Mouse (Mus musculus) midbrain, embryonic 12.5 days (tissue): ENCODE data around the gene Pak4. TPM values are rescaled to one million over a fixed set of nuclear protein-coding genes. Genes with fewer than 3 reads are reported as not detected.

ENCODE experiments used
- ATAC-seq: fragments of 200-750 bp; cut with Nextera tagmentation; 2 replicates; pipeline ENCODE4 v1.8.0; 2017; ENCODE audit warnings: low read depth, moderate TSS enrichment, moderate library complexity; ENCODE audit not compliant: low FRiP score
- H3K27ac ChIP-seq: fragments of 300-500 bp; sonication (generic); replicated peaks from 2 replicates; pipeline ENCODE4 v1.5.1; 2016; ENCODE audit warnings: mild to moderate bottlenecking
- H3K27me3 ChIP-seq: fragments of 300-500 bp; sonication (generic); 2 replicates; pipeline ENCODE4 v1.6.1; 2016; ENCODE audit warnings: mild to moderate bottlenecking
- H3K36me3 ChIP-seq: fragments of 300-500 bp; sonication (generic); 2 replicates; pipeline ENCODE4 v1.6.1; 2016
- H3K4me1 ChIP-seq: fragments of 300-500 bp; sonication (generic); 2 replicates; pipeline ENCODE4 v1.6.1; 2016
- H3K4me2 ChIP-seq: fragments of 300-500 bp; sonication (generic); replicated peaks from 2 replicates; pipeline ENCODE4 v1.6.1; 2016; ENCODE audit warnings: mild to moderate bottlenecking, moderate library complexity
- H3K4me3 ChIP-seq: fragments of 300-500 bp; sonication (generic); 2 replicates; pipeline ENCODE4 v1.5.1; 2016; ENCODE audit warnings: mild to moderate bottlenecking
- H3K9ac ChIP-seq: fragments of 300-500 bp; sonication (generic); replicated peaks from 2 replicates; pipeline ENCODE4 v1.6.1; 2016; ENCODE audit warnings: mild to moderate bottlenecking, moderate library complexity
- H3K9me3 ChIP-seq: fragments of 300-500 bp; sonication (generic); 2 replicates; pipeline ENCODE4 v1.6.1; 2016; ENCODE audit warnings: mild to moderate bottlenecking
- WGBS: fragments of 180-500 bp; shearing (Covaris S2); methylation state at CpG from one replicate; pipeline ENCODE4 v1.1.7; 2016; 5-methylcytosine and 5-hydroxymethylcytosine counted together
- polyA plus RNA-seq: library from polyadenylated mRNA; unstranded; fragments of >200 nt; fragmentation: Nextera tagmentation; extraction: Ambion mirVana; gene quantifications from 2 replicates; pipeline ENCODE4 v1.2.1, GENCODE M21; 2016

Pak4 gene
- polyA plus RNA-seq, 1 experiment from 2014 or later, result 40.4 TPM

GRCm38 (mm10) chr7:28585001-28585400, 13.0 kb downstream of the Pak4 start:
- Histone ChIP-seq H3K4me3 (no peak overlapping the region), H3K36me3 (peaks cover 3% of the 10 kb centered on the region; the same call in 1 of the 2 replicates), H3K4me2 (no peak overlapping the region), H3K9me3 (no peaks in the 10 kb centered on the region), H3K27ac (no peak overlapping the region), H3K4me1 (peaks cover 16% of the 10 kb centered on the region), H3K27me3 (no peaks in the 10 kb centered on the region), H3K9ac (no peak overlapping the region)
- ATAC-seq, result no peak
- WGBS, result 83% methylated on average over 6 of the region's 6 CpGs

- Histone ChIP-seq H3K27ac (no peak overlapping the region), H3K4me1 (peaks cover 20% of the 10 kb centered on the region), H3K27me3 (no peaks in the 10 kb centered on the region), H3K9me3 (no peaks in the 10 kb centered on the region), H3K4me2 (no peak overlapping the region), H3K9ac (no peak overlapping the region), H3K4me3 (no peak overlapping the region), H3K36me3 (peaks cover 3% of the 10 kb centered on the region; the same call in 1 of the 2 replicates)
- ATAC-seq, result no peak
- 87% methylated on average over 4 of the region's 4 CpGs for WGBS
Observed at GRCm38 (mm10) chr7:28584468-28584867, 13.5 kb downstream of the Pak4 start.

- Histone ChIP-seq H3K27ac (no peak overlapping the region), H3K36me3 (peaks cover 3% of the 10 kb centered on the region; the same call in 1 of the 2 replicates), H3K27me3 (no peaks in the 10 kb centered on the region), H3K4me3 (no peak overlapping the region), H3K9ac (no peak overlapping the region), H3K9me3 (no peaks in the 10 kb centered on the region), H3K4me2 (no peak overlapping the region), H3K4me1 (peaks cover 24% of the 10 kb centered on the region)
- no peak for ATAC-seq
- WGBS, result 84% methylated on average over 8 of the region's 8 CpGs
Observed at GRCm38 (mm10) chr7:28583570-28584344, 14.2 kb downstream of the Pak4 start.

- Histone ChIP-seq H3K27me3 (no peaks in the 10 kb centered on the region), H3K4me3 (no peak overlapping the region), H3K4me2 (no peak overlapping the region), H3K4me1 (peaks cover 20% of the 10 kb centered on the region), H3K27ac (no peak overlapping the region), H3K9ac (no peak overlapping the region), H3K36me3 (peaks cover 3% of the 10 kb centered on the region; the same call in 1 of the 2 replicates), H3K9me3 (no peaks in the 10 kb centered on the region)
- 95% methylated on average over 11 of the region's 11 CpGs for WGBS
- no peak for ATAC-seq
Observed at GRCm38 (mm10) chr7:28582841-28583240, 15.1 kb downstream of the Pak4 start.

GRCm38 (mm10) chr7:28581721-28582120, 16.3 kb downstream of the Pak4 start:
- no peak overlapping the region for H3K9ac ChIP-seq
- no peak for ATAC-seq
- H3K9me3 ChIP-seq, result no peaks in the 10 kb centered on the region
- WGBS, result 91% methylated on average over 4 of the region's 4 CpGs
- H3K4me1 ChIP-seq, result peaks cover 9% of the 10 kb centered on the region
- peaks cover 3% of the 10 kb centered on the region; the same call in 1 of the 2 replicates for H3K36me3 ChIP-seq
- H3K27me3 ChIP-seq, result no peaks in the 10 kb centered on the region
- no peak overlapping the region for H3K27ac ChIP-seq
- H3K4me2 ChIP-seq, result no peak overlapping the region
- no peak overlapping the region for H3K4me3 ChIP-seq

GRCm38 (mm10) chr7:28579826-28580225, 18.2 kb downstream of the Pak4 start:
- Histone ChIP-seq H3K4me1 (0 out of 2 replicates have a peak, but pooled peaks cover 8% of the 10 kb centered on the region), H3K36me3 (peaks cover 3% of the 10 kb centered on the region; the same call in 1 of the 2 replicates), H3K4me3 (no peak overlapping the region), H3K27ac (no peak overlapping the region), H3K4me2 (no peak overlapping the region), H3K27me3 (no peaks in the 10 kb centered on the region), H3K9me3 (no peaks in the 10 kb centered on the region), H3K9ac (no peak overlapping the region)
- ATAC-seq, result no peak
- WGBS, result 79% methylated on average over 5 of the region's 5 CpGs

GRCm38 (mm10) chr7:28578543-28579053, 19.4 kb downstream of the Pak4 start:
- WGBS, result 78% methylated on average over 5 of the region's 5 CpGs
- no peak overlapping the region for H3K9ac ChIP-seq
- H3K4me1 ChIP-seq, result 0 out of 2 replicates have a peak, but pooled peaks cover 8% of the 10 kb centered on the region
- H3K4me3 ChIP-seq, result no peak overlapping the region
- no peak overlapping the region for H3K27ac ChIP-seq
- no peaks in the 10 kb centered on the region for H3K27me3 ChIP-seq
- no peaks in the 10 kb centered on the region for H3K9me3 ChIP-seq
- no peak for ATAC-seq
- H3K4me2 ChIP-seq, result no peak overlapping the region
- peaks cover 3% of the 10 kb centered on the region; the same call in 1 of the 2 replicates for H3K36me3 ChIP-seq

- H3K27me3 ChIP-seq, result no peaks in the 10 kb centered on the region
- no peak overlapping the region for H3K4me3 ChIP-seq
- ATAC-seq, result no peak
- H3K9me3 ChIP-seq, result no peaks in the 10 kb centered on the region
- WGBS, result 90% methylated on average over 9 of the region's 9 CpGs
- H3K4me2 ChIP-seq, result no peak overlapping the region
- no peak overlapping the region for H3K9ac ChIP-seq
- H3K4me1 ChIP-seq, result 0 out of 2 replicates have a peak, but pooled peaks cover 8% of the 10 kb centered on the region
- H3K27ac ChIP-seq, result no peak overlapping the region
- H3K36me3 ChIP-seq, result peaks cover 3% of the 10 kb centered on the region; the same call in 1 of the 2 replicates
Observed at GRCm38 (mm10) chr7:28577826-28578542, 20.0 kb downstream of the Pak4 start.

- WGBS, result 83% methylated on average over 5 of the region's 5 CpGs
- Histone ChIP-seq H3K4me1 (peaks cover 14% of the 10 kb centered on the region; the same call in 1 of the 2 replicates), H3K4me2 (no peak overlapping the region), H3K9ac (no peak overlapping the region), H3K36me3 (no peaks in the 10 kb centered on the region), H3K27ac (no peak overlapping the region), H3K9me3 (no peaks in the 10 kb centered on the region), H3K4me3 (no peak overlapping the region), H3K27me3 (no peaks in the 10 kb centered on the region)
- no peak for ATAC-seq
Observed at GRCm38 (mm10) chr7:28576271-28576914, 21.6 kb downstream of the Pak4 start.

GRCm38 (mm10) chr7:28575597-28575996, 22.4 kb downstream of the Pak4 start:
- no peak for ATAC-seq
- Histone ChIP-seq H3K9ac (no peak overlapping the region), H3K36me3 (no peaks in the 10 kb centered on the region), H3K4me1 (peaks cover 14% of the 10 kb centered on the region; the same call in 1 of the 2 replicates), H3K4me3 (no peak overlapping the region), H3K27ac (no peak overlapping the region), H3K9me3 (no peaks in the 10 kb centered on the region), H3K4me2 (no peak overlapping the region), H3K27me3 (no peaks in the 10 kb centered on the region)
- WGBS, result 94% methylated on average over 11 of the region's 11 CpGs

GRCm38 (mm10) chr7:28573236-28573635, 24.7 kb downstream of the Pak4 start:
- H3K4me1 ChIP-seq, result peaks cover 7% of the 10 kb centered on the region; the same call in 1 of the 2 replicates

More at GRCm38 (mm10) chr7:28573236-28573635, 24.7 kb downstream of the Pak4 start:
- ATAC-seq, result no peak
- H3K36me3 ChIP-seq, result 0 out of 2 replicates have a peak, but pooled peaks cover 3% of the 10 kb centered on the region
- H3K4me2 ChIP-seq, result no peak overlapping the region
- H3K9me3 ChIP-seq, result no peaks in the 10 kb centered on the region
- WGBS, result 100% methylated on average over 3 of the region's 3 CpGs
- no peak overlapping the region for H3K9ac ChIP-seq
- H3K27ac ChIP-seq, result no peak overlapping the region
- H3K4me3 ChIP-seq, result no peak overlapping the region
- H3K27me3 ChIP-seq, result no peaks in the 10 kb centered on the region
